15 mouse cellular contexts compared by ENCODE assay signal in genomic region chr12:108223357-108223756, GRCm38 (mm10). TPM values are rescaled to one million over a fixed set of nuclear protein-coding genes. Genes with fewer than 3 reads are reported as not detected.
DNase-seq lines count a peak whose midpoint lies in the region; ATAC-seq and TF ChIP-seq lines count a peak whose summit lies in the region.
"Had no signal": no experiment of that assay in that cellular context is flagged by ENCODE, and none has a peak within 500 bp of the region (broad histone marks: within the 10 kb centered on the region; RNA-seq: fewer than 3 reads in every experiment).

No protein-coding gene starts in this region.

- H3K4me3 ChIP-seq in kidney, embryonic 16.5 days (ENCODE audit: low read length), result no peak overlapping the region
- peak overlapping the region; percentile 62 for H3K4me3 ChIP-seq in E14TG2a.4 (replicated peaks; ENCODE audit: low read length)
- H3K4me3 ChIP-seq in embryonic facial prominence, embryonic 13.5 days, result no peak overlapping the region
- no peak overlapping the region for H3K4me3 ChIP-seq in kidney, embryonic 15.5 days (replicated peaks)
- H3K4me3 ChIP-seq: forebrain, embryonic 15.5 days; heart, embryonic 15.5 days; hindbrain, embryonic 15.5 days; liver, embryonic 12.5 days had no signal

- no peaks in the 10 kb centered on the region for H3K9me3 ChIP-seq in kidney, embryonic 16.5 days (ENCODE audit: low read length)
- H3K9me3 ChIP-seq in E14TG2a.4 (ENCODE audit: low read length), result no peaks in the 10 kb centered on the region
- H3K9me3 ChIP-seq in embryonic facial prominence, embryonic 13.5 days, result no peaks in the 10 kb centered on the region
- H3K9me3 ChIP-seq in kidney, embryonic 15.5 days (replicated peaks), result no peaks in the 10 kb centered on the region
- H3K9me3 ChIP-seq: forebrain, embryonic 15.5 days; heart, embryonic 15.5 days; hindbrain, embryonic 15.5 days; liver, embryonic 12.5 days had no signal

- H3K9ac ChIP-seq in kidney, embryonic 16.5 days (replicated peaks; ENCODE audit: low read length), result 0 out of 2 replicates have a peak overlapping the region, but pooled peaks have one; percentile 38
- no peak overlapping the region for H3K9ac ChIP-seq in embryonic facial prominence, embryonic 13.5 days
- H3K9ac ChIP-seq in kidney, embryonic 15.5 days, result no peak overlapping the region
- H3K9ac ChIP-seq: forebrain, embryonic 15.5 days; heart, embryonic 15.5 days; hindbrain, embryonic 15.5 days; liver, embryonic 12.5 days had no signal

- TF ChIP-seq CTCF in E14TG2a.4 (conservative IDR thresholded peaks at IDR 0.05; ENCODE audit: low read length), result no peak

- peak; percentile 30; the same call in 1 of the 2 replicates for ATAC-seq in kidney, embryonic 16.5 days (ENCODE audit: low FRiP score, low TSS enrichment)
- no peak; the same call in 1 of the 2 replicates for ATAC-seq in embryonic facial prominence, embryonic 13.5 days (ENCODE audit: insufficient number of reproducible peaks, insufficient read depth, low FRiP score, low TSS enrichment, low read depth)
- no peak for ATAC-seq in kidney, embryonic 15.5 days (replicated peaks; ENCODE audit: low FRiP score)
- ATAC-seq: forebrain, embryonic 15.5 days; liver, embryonic 12.5 days had no signal

- DNase-seq in kidney, postnatal 25 days, result no peak
- DNase-seq in 3134 (ENCODE audit: extremely low read depth, insufficient read length, low spot score), result peak; percentile 78
- no peak for DNase-seq in c-Kit-positive CD71-positive TER-119-positive erythroid progenitor cells, embryonic 14.5 days (ENCODE audit: low spot score)
- DNase-seq: kidney, adult 2 months; right cerebral cortex, postnatal 14 days; thymus, postnatal 14 days had no signal

- H3K4me1 ChIP-seq in kidney, embryonic 16.5 days (ENCODE audit: insufficient read depth, low read length), result peaks cover 61% of the 10 kb centered on the region
- peaks cover 81% of the 10 kb centered on the region for H3K4me1 ChIP-seq in E14TG2a.4 (replicated peaks; ENCODE audit: low read depth, low read length)
- H3K4me1 ChIP-seq in embryonic facial prominence, embryonic 13.5 days, result peaks cover 61% of the 10 kb centered on the region
- peaks cover 66% of the 10 kb centered on the region for H3K4me1 ChIP-seq in kidney, embryonic 15.5 days

- no peaks in the 10 kb centered on the region for H3K36me3 ChIP-seq in kidney, embryonic 16.5 days (ENCODE audit: insufficient read depth, low read length)
- H3K36me3 ChIP-seq in E14TG2a.4 (ENCODE audit: insufficient read depth, low read length), result 0 out of 2 replicates have a peak, but pooled peaks cover 7% of the 10 kb centered on the region
- H3K36me3 ChIP-seq in embryonic facial prominence, embryonic 13.5 days, result no peaks in the 10 kb centered on the region
- no peaks in the 10 kb centered on the region for H3K36me3 ChIP-seq in kidney, embryonic 15.5 days
- H3K36me3 ChIP-seq: forebrain, embryonic 15.5 days; heart, embryonic 15.5 days; hindbrain, embryonic 15.5 days; liver, embryonic 12.5 days had no signal

- H3K27ac ChIP-seq in kidney, embryonic 16.5 days (ENCODE audit: low read length), result peak overlapping the region; percentile 38; the same call in 1 of the 2 replicates
- H3K27ac ChIP-seq in embryonic facial prominence, embryonic 13.5 days, result 0 out of 2 replicates have a peak overlapping the region, but pooled peaks have one; percentile 44
- H3K27ac ChIP-seq in kidney, embryonic 15.5 days, result no peak overlapping the region
- H3K27ac ChIP-seq: forebrain, embryonic 15.5 days; heart, embryonic 15.5 days; hindbrain, embryonic 15.5 days; liver, embryonic 12.5 days had no signal

- H3K4me2 ChIP-seq in kidney, embryonic 16.5 days (replicated peaks; ENCODE audit: low read depth, low read length), result no peak overlapping the region
- no peak overlapping the region for H3K4me2 ChIP-seq in embryonic facial prominence, embryonic 13.5 days
- H3K4me2 ChIP-seq in kidney, embryonic 15.5 days, result no peak overlapping the region
- H3K4me2 ChIP-seq: forebrain, embryonic 15.5 days; heart, embryonic 15.5 days; hindbrain, embryonic 15.5 days; liver, embryonic 12.5 days had no signal

- no peaks in the 10 kb centered on the region for H3K27me3 ChIP-seq in kidney, embryonic 16.5 days (ENCODE audit: insufficient read depth, low read length)
- H3K27me3 ChIP-seq in E14TG2a.4 (ENCODE audit: insufficient read depth, low read length), result no peaks in the 10 kb centered on the region
- no peaks in the 10 kb centered on the region for H3K27me3 ChIP-seq in embryonic facial prominence, embryonic 13.5 days
- no peaks in the 10 kb centered on the region for H3K27me3 ChIP-seq in kidney, embryonic 15.5 days
- H3K27me3 ChIP-seq: CH12.LX; forebrain, embryonic 15.5 days; heart, embryonic 15.5 days; hindbrain, embryonic 15.5 days; liver, embryonic 12.5 days had no signal

- WGBS in kidney, embryonic 16.5 days, result 26% methylated on average over 8 of the region's 8 CpGs
- 45% methylated on average over 8 of the region's 8 CpGs for WGBS in embryonic facial prominence, embryonic 13.5 days
- 48% methylated on average over 7 of the region's 8 CpGs for WGBS in kidney, embryonic 15.5 days

RNA-seq across cellular contexts. Expression of gene Ccnk, which starts 44.0 kb away (rescaled TPM):
- polyA plus RNA-seq in kidney, embryonic 16.5 days (2015; fragmentation: Nextera tagmentation; extraction: Ambion mirVana), result 2.4 and 3.1 TPM in 2 replicates
- 4.4 and 4.8 TPM in 2 replicates for polyA plus RNA-seq in embryonic facial prominence, embryonic 13.5 days (2015; fragmentation: Nextera tagmentation; extraction: Ambion mirVana)
- polyA plus RNA-seq in kidney, embryonic 15.5 days (2015; fragmentation: Nextera tagmentation; extraction: Ambion mirVana), result 3.2 and 3.7 TPM in 2 replicates

RNA-seq across cellular contexts. Expression of gene Setd3, which starts 44.2 kb away (rescaled TPM):
- 89.1 and 92.4 TPM in 2 replicates for polyA plus RNA-seq in kidney, embryonic 16.5 days (2015; fragmentation: Nextera tagmentation; extraction: Ambion mirVana)
- 89.0 and 90.1 TPM in 2 replicates for polyA plus RNA-seq in embryonic facial prominence, embryonic 13.5 days (2015; fragmentation: Nextera tagmentation; extraction: Ambion mirVana)
- 87.1 and 87.2 TPM in 2 replicates for polyA plus RNA-seq in kidney, embryonic 15.5 days (2015; fragmentation: Nextera tagmentation; extraction: Ambion mirVana)

RNA-seq across cellular contexts. Expression of gene Ccdc85c, which starts 51.9 kb away (rescaled TPM):
- polyA plus RNA-seq in kidney, embryonic 16.5 days (2015; fragmentation: Nextera tagmentation; extraction: Ambion mirVana), result 5.3 and 6.8 TPM in 2 replicates
- polyA plus RNA-seq in embryonic facial prominence, embryonic 13.5 days (2015; fragmentation: Nextera tagmentation; extraction: Ambion mirVana), result 6.3 and 6.6 TPM in 2 replicates
- polyA plus RNA-seq in kidney, embryonic 15.5 days (2015; fragmentation: Nextera tagmentation; extraction: Ambion mirVana), result 7.7 and 8.1 TPM in 2 replicates
